Mouse (Mus musculus): ENCODE data around the gene Gm10959. TPM values are rescaled to one million over a fixed set of nuclear protein-coding genes. Genes with fewer than 3 reads are reported as not detected.

The Gm10959 gene
- not detected for polyA plus RNA-seq (2014; fragmentation: Illumina TruSeq; extraction: RNeasy Lipid Tissue Mini Kit (QIAGEN cat#74804); ENCODE audit: low read depth, low replicate concordance)

GRCm38 (mm10) chr3:122919260-122919659 lies at the start of gene Gm10959:
TSS of gene Gm10959 (minus strand) at chr3:122919360.

GRCm38 (mm10) chr3:122924009-122924914 lies 5.1 kb upstream of the Gm10959 start, which contains the start of gene 1810037I17Rik:
TSS of gene 1810037I17Rik (plus strand) at chr3:122924203.

GRCm38 (mm10) chr3:122894772-122895171 lies 24.4 kb downstream of the Gm10959 start, which contains the start of gene Fabp2:
TSS of gene Fabp2 (plus strand) at chr3:122895072.

Other genes starting within 250 kb of the Gm10959 start
- 3.1 TPM for gene Pde5a, start 190.4 kb downstream of the Gm10959 start, polyA plus RNA-seq (2014; fragmentation: Illumina TruSeq; extraction: RNeasy Lipid Tissue Mini Kit (QIAGEN cat#74804); ENCODE audit: low read depth, low replicate concordance)
- gene Fabp2, start 24.3 kb downstream of the Gm10959 start, polyA plus RNA-seq (2014; fragmentation: Illumina TruSeq; extraction: RNeasy Lipid Tissue Mini Kit (QIAGEN cat#74804); ENCODE audit: low read depth, low replicate concordance): 1.3 TPM
- gene 1810037I17Rik, start 4.8 kb upstream of the Gm10959 start, polyA plus RNA-seq (2014; fragmentation: Illumina TruSeq; extraction: RNeasy Lipid Tissue Mini Kit (QIAGEN cat#74804); ENCODE audit: low read depth, low replicate concordance): 23.5 TPM
- gene Usp53, start 65.2 kb upstream of the Gm10959 start, polyA plus RNA-seq (2014; fragmentation: Illumina TruSeq; extraction: RNeasy Lipid Tissue Mini Kit (QIAGEN cat#74804); ENCODE audit: low read depth, low replicate concordance): 21.1 TPM
- 1.2 TPM for gene Myoz2, start 115.7 kb upstream of the Gm10959 start, polyA plus RNA-seq (2014; fragmentation: Illumina TruSeq; extraction: RNeasy Lipid Tissue Mini Kit (QIAGEN cat#74804); ENCODE audit: low read depth, low replicate concordance)

Data from testis, adult 10 weeks (tissue).